Mouse (Mus musculus) myocyte (in vitro differentiated cells): Measurements from ENCODE around the gene Hdgfl2. TPM values are rescaled to one million over a fixed set of nuclear protein-coding genes. Genes with fewer than 3 reads are reported as not detected.

ENCODE experiments used
- H3K27me3 ChIP-seq: one replicate; pipeline ENCODE4 v1.6.1; 2011; ENCODE audit not compliant: control insufficient read depth, insufficient read depth, insufficient read length
- H3K36me3 ChIP-seq: one replicate; pipeline ENCODE4 v1.6.1; 2011; ENCODE audit not compliant: control insufficient read depth, insufficient read depth
- H3K4me2 ChIP-seq: one replicate; pipeline ENCODE4 v1.6.1; 2011; ENCODE audit warnings: low read depth, control low read depth
- H3K4me3 ChIP-seq: one replicate; pipeline ENCODE4 v1.5.1; 2011; ENCODE audit warnings: mild to moderate bottlenecking, control low read depth, moderate library complexity
- H3K79me2 ChIP-seq: one replicate; pipeline ENCODE4 v1.6.1; 2011; ENCODE audit not compliant: control insufficient read depth, insufficient read depth
- H3ac ChIP-seq: one replicate; pipeline ENCODE4 v1.6.1; 2011; ENCODE audit not compliant: control insufficient read depth, insufficient read length
- CEBPB ChIP-seq: IDR thresholded peaks from 2 replicates; pipeline ENCODE4 v1.6.1; 2011; ENCODE audit warnings: mild to moderate bottlenecking, moderate library complexity; ENCODE audit not compliant: poor library complexity, insufficient read depth, severe bottlenecking
- E2F4 ChIP-seq: IDR thresholded peaks from one replicate; pipeline ENCODE4 v1.6.1; 2011; ENCODE audit warnings: mild to moderate bottlenecking, control low read depth, moderate library complexity; ENCODE audit not compliant: insufficient read depth
- MAX ChIP-seq: IDR thresholded peaks from one replicate; pipeline ENCODE4 v1.6.1; 2011; ENCODE audit warnings: low read depth, mild to moderate bottlenecking, control low read depth
- MYOD1 ChIP-seq, 3 experiments: IDR thresholded peaks; one replicate each; pipeline ENCODE4 v1.6.1; 2011; ENCODE audit warnings: control low read depth in 2 of 3, low read depth in 2 of 3, mild to moderate bottlenecking in 2 of 3, moderate library complexity in 1 of 3; ENCODE audit not compliant: insufficient read length in 2 of 3, control insufficient read depth in 1 of 3
- MYOG ChIP-seq, 3 experiments: IDR thresholded peaks; one replicate each; pipeline ENCODE4 v1.6.1; 2011; ENCODE audit warnings: control low read depth in 2 of 3, low read depth in 2 of 3, mild to moderate bottlenecking in 2 of 3; ENCODE audit not compliant: insufficient read length in 2 of 3, control insufficient read depth in 1 of 3, insufficient read depth in 1 of 3
- POLR2A ChIP-seq: IDR thresholded peaks from one replicate; pipeline ENCODE4 v1.6.1; 2011; ENCODE audit warnings: low read depth, mild to moderate bottlenecking, control low read depth, moderate library complexity; ENCODE audit not compliant: insufficient read length
- POLR2AphosphoS2 ChIP-seq: IDR thresholded peaks from one replicate; pipeline ENCODE4 v1.6.1; 2011; ENCODE audit warnings: low read depth, control low read depth; ENCODE audit not compliant: insufficient read length
- REST ChIP-seq: IDR thresholded peaks from one replicate; pipeline ENCODE4 v1.6.1; 2011; ENCODE audit warnings: mild to moderate bottlenecking, control low read depth, moderate library complexity; ENCODE audit not compliant: insufficient read depth, insufficient read length
- SRF ChIP-seq: IDR thresholded peaks from one replicate; pipeline ENCODE4 v1.6.1; 2011; ENCODE audit warnings: low read depth; ENCODE audit not compliant: control insufficient read depth, insufficient read length
- TCF12 ChIP-seq: IDR thresholded peaks from one replicate; pipeline ENCODE4 v1.6.1; 2011; ENCODE audit warnings: mild to moderate bottlenecking, control low read depth; ENCODE audit not compliant: poor library complexity, insufficient read depth, severe bottlenecking
- TCF3 ChIP-seq: IDR thresholded peaks from one replicate; pipeline ENCODE4 v1.6.1; 2011; ENCODE audit warnings: low read depth, control low read depth; ENCODE audit not compliant: insufficient read length
- USF1 ChIP-seq: IDR thresholded peaks from one replicate; pipeline ENCODE4 v1.6.1; 2011; ENCODE audit warnings: low read depth, mild to moderate bottlenecking, control low read depth, moderate library complexity
- polyA plus RNA-seq: library from polyadenylated mRNA; unstranded; fragments of >200 nt; fragmentation: generic; extraction: Trizol; gene quantifications from one replicate; pipeline ENCODE4 v1.2.1, GENCODE M21; 2012; ENCODE audit warnings: missing spikeins

The Hdgfl2 gene
- polyA plus RNA-seq, 1 experiment = 56.4 TPM

- no peaks in the 10 kb centered on the region for H3K79me2 ChIP-seq
- H3K36me3 ChIP-seq = peaks cover 30% of the 10 kb centered on the region
- TF ChIP-seq E2F4 (no peak), POLR2A (no peak), CEBPB (no peak), MYOD1 (IDR thresholded peaks at IDR 0.05; ENCODE audit: control insufficient read depth in 1 of 3, insufficient read length in 2 of 3, low read depth in 2 of 3) (no peak), MYOG (IDR thresholded peaks at IDR 0.05; ENCODE audit: control insufficient read depth in 1 of 3, insufficient read depth in 1 of 3, insufficient read length in 2 of 3, low read depth in 2 of 3) (no peak), USF1 (no peak), TCF12 (no peak), MAX (no peak), SRF (no peak), TCF3 (no peak), REST (no peak), POLR2AphosphoS2 (no peak)
- no peak overlapping the region for H3K4me3 ChIP-seq
- no peak overlapping the region for H3ac ChIP-seq
- H3K4me2 ChIP-seq = no peak overlapping the region
- H3K27me3 ChIP-seq = no peaks in the 10 kb centered on the region
Observed at GRCm38 (mm10) chr17:56069066-56069465, 10.4 kb upstream of the Hdgfl2 start.

GRCm38 (mm10) chr17:56071126-56071525 is 8.3 kb upstream of the Hdgfl2 start:
- TF ChIP-seq POLR2AphosphoS2 (no peak), SRF (no peak), MYOD1 (IDR thresholded peaks at IDR 0.05; ENCODE audit: control insufficient read depth in 1 of 3, insufficient read length in 2 of 3, low read depth in 2 of 3) (no peak), MAX (no peak), TCF12 (no peak), TCF3 (no peak), USF1 (no peak), CEBPB (no peak), E2F4 (no peak), MYOG (IDR thresholded peaks at IDR 0.05; ENCODE audit: control insufficient read depth in 1 of 3, insufficient read depth in 1 of 3, insufficient read length in 2 of 3, low read depth in 2 of 3) (no peak), REST (no peak), POLR2A (no peak)
- peaks cover 21% of the 10 kb centered on the region for H3K36me3 ChIP-seq

GRCm38 (mm10) chr17:56072243-56072642 is 7.2 kb upstream of the Hdgfl2 start:
- no peak overlapping the region for H3K4me3 ChIP-seq
- no peaks in the 10 kb centered on the region for H3K79me2 ChIP-seq
- H3ac ChIP-seq = no peak overlapping the region
- peaks cover 17% of the 10 kb centered on the region for H3K36me3 ChIP-seq
- H3K27me3 ChIP-seq = no peaks in the 10 kb centered on the region
- H3K4me2 ChIP-seq = no peak overlapping the region
- TF ChIP-seq SRF (no peak), POLR2AphosphoS2 (no peak), TCF12 (no peak), POLR2A (no peak), MAX (no peak), USF1 (no peak), CEBPB (no peak), MYOD1 (IDR thresholded peaks at IDR 0.05; ENCODE audit: control insufficient read depth in 1 of 3, insufficient read length in 2 of 3, low read depth in 2 of 3) (no peak), MYOG (IDR thresholded peaks at IDR 0.05; ENCODE audit: control insufficient read depth in 1 of 3, insufficient read depth in 1 of 3, insufficient read length in 2 of 3, low read depth in 2 of 3) (no peak), TCF3 (no peak), E2F4 (no peak), REST (no peak)

More at GRCm38 (mm10) chr17:56071126-56071525, 8.3 kb upstream of the Hdgfl2 start:
- Histone ChIP-seq H3K4me3 (no peak overlapping the region), H3K79me2 (no peaks in the 10 kb centered on the region), H3ac (no peak overlapping the region), H3K4me2 (no peak overlapping the region), H3K27me3 (no peaks in the 10 kb centered on the region)

GRCm38 (mm10) chr17:56074097-56074826 is 5.2 kb upstream of the Hdgfl2 start:
- Histone ChIP-seq H3K79me2 (no peaks in the 10 kb centered on the region), H3K36me3 (peaks cover 17% of the 10 kb centered on the region), H3ac (no peak overlapping the region), H3K27me3 (no peaks in the 10 kb centered on the region), H3K4me2 (peak overlapping the region; percentile 90), H3K4me3 (peak overlapping the region; percentile 44)
- TF ChIP-seq CEBPB (no peak), MAX (no peak), REST (no peak), MYOG (IDR thresholded peaks at IDR 0.05; ENCODE audit: control insufficient read depth in 1 of 3, insufficient read depth in 1 of 3, insufficient read length in 2 of 3, low read depth in 2 of 3) (no peak), POLR2A (peak; percentile 25), MYOD1 (IDR thresholded peaks at IDR 0.05; ENCODE audit: control insufficient read depth in 1 of 3, insufficient read length in 2 of 3, low read depth in 2 of 3) (no peak), USF1 (no peak), POLR2AphosphoS2 (peak; percentile 17), TCF3 (no peak), SRF (no peak), E2F4 (no peak), TCF12 (no peak)
